Mouse (Mus musculus): ENCODE measurements around the gene Ngdn.
"Not testable (repeated sequence)": the region's sequence is repeated elsewhere in the genome, so short reads cannot be mapped to it uniquely, and the experiment has no call there.

Gene Ngdn

DNA sequence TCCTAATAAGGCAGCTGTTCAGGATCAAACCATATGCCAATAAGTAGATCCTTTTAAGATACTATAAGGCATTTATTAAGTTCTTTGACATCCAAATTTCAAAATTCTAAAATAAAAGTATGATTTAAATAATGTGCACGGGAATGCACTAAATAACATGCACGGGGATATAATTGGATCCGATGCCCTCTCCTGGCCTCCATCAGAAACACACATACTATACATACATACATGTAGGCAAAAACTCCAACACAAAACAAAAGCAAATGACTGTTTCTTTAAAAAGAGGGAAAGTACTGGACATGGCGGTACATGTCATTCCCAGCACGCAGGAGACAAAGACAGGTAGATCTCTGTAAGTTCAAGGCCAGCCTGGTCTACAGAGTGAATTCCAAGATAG lies 15.4 kb upstream of the Ngdn start:
- DNase-seq (ENCODE audit: low spot score): not testable (repeated sequence)

DNA sequence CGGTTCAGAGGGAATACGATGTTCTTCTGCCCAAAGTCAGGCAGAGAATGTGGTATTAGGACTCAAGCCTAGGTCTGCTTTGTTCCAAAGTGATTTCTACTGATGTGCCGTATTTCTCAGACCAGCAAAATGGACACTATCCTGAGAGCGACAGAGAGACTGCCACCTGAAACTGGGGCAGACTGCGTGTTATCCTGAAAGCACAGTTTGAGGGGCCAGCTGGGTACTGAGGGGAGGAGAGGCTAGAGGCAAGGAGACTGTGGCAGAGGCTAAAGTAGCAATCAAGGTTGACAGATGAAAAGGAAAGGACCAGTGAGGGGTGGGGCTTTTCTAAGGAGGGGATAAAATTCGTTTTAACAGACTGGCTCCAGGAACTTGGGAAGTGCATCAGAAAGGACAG lies 14.4 kb upstream of the Ngdn start:
- no peak for DNase-seq (ENCODE audit: low spot score)

DNA sequence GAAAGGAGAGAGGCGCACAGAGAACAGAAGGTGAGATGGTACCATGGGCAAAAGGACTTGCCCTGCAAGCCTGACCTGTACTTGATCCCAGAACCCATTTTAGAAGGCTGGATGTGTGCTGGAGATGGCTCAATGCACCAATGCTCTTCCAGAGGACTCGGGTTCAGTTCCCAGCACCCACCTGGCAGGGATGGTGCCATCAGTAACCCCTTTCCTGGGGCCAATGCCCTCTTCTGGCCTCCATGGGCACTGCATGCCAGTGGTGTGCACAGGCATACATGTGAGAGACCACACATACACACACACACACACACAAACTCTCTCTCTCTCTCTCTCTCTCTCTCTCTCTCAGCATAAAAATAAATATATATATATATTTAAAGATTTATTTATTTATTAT lies 13.8 kb upstream of the Ngdn start:
- DNase-seq (ENCODE audit: low spot score): no peak

DNA sequence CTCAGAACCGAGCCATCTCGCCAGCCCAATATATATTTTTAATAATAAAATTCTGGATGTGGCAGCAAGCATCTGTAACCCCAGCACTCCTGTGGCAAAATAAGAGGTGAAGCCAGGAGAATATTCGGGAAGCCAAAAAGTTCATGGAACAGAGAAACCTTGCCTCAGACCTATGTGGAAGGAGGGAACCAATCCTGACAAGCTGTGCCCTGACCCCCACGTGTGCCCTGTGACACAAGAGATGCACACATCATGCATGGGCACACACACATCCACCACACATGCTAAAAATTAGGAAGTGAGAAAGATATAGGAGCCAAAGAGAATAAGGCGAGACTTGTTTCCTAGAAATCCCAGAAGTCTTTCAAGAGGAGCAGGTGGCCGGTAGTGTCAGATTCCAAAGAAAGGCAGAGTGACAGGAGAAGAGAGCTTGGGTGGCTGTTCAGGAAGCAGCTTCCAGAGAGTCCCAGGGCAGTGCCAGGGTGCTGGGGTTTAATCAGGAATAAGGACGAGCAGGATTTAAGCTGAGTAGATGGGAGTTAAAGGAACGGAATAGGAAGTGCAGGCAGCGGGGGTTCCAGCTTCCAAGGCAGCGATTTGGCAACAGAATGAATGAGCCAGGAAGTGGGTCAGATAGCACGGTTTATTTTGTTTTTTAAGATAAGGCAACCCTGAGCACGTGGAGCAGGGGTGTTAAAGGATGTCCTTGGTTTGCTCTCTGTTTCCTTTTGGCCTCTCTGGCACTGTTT lies 13.1 kb upstream of the Ngdn start:
- no peak for DNase-seq (ENCODE audit: low spot score)

DNA sequence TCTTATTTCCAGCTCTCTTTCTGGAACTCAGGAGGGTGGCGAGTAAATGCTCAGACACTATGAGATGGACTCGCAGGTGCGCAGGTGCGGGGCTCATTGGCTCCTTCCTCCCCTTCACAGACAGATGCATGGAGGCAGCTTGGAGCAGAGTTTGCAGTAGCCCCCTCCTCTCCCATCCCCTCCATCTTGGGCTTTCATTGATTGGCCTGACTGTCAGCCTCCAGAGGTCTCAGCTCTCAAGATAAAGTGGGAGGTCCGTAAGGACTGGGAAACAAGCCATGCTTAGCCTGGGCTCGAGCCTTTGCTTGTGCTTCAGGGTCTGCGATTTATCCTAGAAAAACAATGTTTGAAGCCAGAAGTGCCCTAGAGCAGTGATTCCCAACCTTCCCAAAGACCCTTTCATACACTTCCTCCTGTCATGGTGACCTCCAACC lies 12.6 kb upstream of the Ngdn start:
- no peak for DNase-seq (ENCODE audit: low spot score)

DNA sequence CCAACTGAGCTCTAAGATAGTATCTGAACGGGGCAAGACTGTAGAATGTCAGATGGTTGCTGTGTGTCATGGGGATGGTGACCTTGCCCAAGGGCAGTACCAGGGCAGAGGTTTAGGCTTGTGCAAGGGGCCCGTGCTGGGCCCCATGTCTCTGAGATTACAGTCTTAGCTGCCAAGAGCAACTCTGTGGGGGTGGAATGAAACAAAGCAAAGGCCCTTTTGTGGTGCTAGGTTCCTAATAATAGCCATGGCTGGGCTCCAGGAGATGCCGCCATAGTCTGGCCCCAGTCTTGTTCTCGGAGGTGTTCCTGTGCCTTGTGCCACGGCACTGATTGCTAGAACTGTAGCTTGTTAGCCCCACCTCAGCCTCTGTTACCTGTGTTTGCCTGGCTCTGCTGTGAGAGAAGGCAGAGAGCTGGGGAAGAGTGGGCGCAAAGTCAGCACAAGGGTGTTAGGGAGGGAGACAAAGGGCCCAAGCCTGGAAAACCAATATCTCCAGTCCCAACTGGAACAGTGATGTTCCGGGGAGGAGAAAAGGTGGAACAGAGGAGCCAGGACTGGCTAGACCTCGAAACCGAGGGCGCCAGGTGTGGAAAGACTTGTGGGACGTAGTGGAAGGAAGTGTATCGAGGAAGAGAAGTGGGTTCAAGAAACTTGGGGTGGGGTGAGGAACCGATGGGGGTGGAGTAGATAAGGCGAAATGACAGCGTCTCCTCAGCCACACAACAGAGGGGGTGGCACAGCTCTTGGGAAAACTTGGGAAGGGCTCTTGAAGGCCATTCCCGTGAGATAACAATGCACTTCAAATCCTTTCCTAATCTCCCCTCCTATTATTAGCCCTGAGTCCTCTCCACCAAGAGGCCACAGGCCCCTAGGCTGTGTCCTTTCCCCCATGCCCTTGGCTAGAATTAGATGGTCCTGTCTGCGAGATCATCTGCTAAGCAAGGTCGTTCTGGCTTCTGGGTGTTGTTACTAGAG lies 11.1 kb upstream of the Ngdn start:
- no peak for DNase-seq (ENCODE audit: low spot score)

DNA sequence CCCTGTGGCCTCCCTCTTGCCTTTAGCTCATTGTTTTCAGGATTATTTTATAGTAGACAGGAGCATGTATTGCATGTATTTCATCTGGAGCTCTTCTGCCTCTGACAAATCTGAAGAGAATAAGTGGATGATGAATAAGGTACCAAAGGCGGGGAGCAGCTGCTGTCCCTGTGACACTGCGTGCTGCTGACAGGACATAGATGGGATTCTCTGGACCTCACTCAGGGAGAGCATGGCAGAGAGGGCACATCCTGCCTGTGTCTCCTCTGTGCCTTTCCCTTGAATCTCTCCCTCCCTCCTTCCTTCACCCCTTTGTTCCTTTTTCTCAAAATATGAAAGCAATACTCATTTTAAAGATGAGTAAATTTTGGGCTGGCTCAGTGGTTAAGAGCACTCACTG lies 9.7 kb upstream of the Ngdn start:
- DNase-seq (ENCODE audit: low spot score): no peak

DNA sequence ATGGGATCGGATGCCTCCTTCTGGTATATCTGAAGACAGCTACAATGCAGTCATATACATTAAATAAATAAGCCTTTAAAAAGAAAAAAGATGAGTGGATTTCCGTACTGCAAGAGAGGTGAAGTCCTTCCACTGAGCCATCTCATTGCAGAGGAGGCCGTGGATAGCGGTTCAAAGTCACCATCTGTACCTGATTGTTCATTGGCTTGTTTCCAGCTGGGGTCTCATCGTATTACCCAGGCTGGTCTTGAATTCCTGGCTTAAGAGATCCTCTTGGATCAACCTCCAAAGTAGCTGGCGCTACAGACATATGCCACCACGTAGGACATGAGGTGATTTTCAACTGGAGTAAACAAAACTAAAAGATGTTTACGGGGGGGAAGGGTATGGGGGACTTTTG lies 9.3 kb upstream of the Ngdn start:
- no peak for DNase-seq (ENCODE audit: low spot score)

DNA sequence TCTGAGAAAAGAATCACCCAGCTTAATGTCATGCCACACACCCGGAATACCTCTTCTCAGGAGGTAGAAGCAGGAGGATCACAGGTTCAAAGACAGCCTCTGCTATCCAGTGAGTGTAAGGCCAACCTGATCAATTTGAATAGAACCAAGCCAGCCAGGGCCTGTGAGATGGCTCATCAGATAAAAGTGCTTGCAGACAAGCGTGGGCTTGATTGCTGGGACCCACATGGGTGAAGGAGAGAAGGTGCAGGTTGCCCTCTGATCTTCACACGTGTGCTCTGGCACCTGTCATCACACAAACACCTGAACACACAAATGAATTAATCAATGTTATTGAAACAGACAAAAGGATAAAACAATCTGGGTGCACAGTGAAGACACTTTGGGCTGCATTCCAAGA lies 8.7 kb upstream of the Ngdn start:
- DNase-seq (ENCODE audit: low spot score): no peak

DNA sequence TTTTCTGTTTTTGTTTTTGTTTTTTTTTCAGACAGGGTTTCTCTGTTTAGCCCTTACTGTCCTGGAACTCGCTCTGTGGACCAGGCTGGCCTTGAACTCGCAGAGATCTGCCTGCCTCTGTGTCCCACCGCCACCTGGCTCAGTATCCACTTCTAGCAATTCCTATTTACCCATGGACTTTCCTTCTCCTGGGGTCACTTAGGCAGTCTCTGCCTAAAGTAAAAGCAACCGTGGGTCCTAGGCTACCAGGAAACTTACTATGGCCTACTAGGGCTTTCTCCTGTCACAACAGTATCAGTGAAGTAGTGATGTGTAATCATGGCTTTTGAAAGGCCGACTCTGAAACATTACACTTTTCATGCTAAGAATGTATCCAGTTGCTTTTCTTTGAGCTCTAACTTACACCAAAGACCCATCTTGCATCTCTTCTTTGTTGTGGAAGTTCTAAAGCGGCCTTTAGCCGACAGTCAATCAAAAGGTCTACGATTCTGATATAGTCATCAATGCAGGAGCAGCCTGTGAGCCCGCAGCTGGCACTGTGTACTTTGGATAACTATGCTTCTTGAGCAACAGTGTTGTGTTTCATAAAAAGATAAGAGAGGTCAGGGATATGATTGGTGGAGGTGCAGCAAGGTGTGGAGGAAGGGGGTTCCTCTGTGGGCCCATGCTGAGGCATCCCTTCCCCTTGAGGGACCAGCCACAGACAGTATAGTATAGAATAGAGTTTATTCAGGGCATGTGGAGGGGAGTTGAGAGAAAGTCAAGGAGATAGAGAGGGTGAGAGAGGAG lies 7.9 kb upstream of the Ngdn start:
- DNase-seq (ENCODE audit: low spot score): no peak

DNA sequence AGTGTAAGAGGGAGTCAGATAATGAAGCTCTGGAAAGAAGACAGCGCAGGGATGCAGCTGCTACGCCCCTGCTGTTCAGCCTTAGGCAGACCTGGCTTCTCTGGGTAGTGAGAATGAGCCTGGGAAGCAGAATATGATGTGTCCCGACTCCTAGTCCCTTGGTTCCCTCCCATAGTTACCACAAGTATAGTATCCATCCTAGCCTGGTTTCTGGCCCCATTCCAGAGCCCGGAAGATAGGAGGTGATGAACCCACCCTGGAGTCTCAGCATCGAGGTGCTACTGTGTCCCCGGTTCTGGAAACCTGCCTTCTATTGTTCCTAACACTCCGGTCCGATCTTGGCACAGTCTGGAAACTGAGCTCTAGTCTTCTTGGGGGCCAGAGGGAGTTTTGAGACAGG lies 6.8 kb upstream of the Ngdn start:
- DNase-seq (ENCODE audit: low spot score): no peak

DNA sequence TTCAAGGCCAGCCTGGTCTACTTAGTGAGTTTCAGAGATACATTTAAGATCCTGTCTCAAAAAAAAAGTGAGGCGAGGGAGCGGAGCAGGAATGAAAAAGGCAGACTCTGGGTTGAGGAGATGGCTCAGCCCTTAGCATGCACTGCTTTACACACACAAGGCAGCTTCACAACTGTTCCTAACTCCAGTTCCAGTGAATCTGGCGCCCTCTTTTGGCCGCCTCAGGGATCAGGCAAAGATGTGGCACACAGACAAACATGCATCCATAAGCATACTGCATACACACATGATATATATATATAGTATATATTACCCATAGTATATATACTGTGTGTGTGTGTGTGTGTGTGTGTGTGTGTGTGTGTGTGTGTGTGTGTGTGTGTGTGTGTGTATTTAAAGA lies 4.1 kb upstream of the Ngdn start:
- no peak for DNase-seq (ENCODE audit: low spot score)

DNA sequence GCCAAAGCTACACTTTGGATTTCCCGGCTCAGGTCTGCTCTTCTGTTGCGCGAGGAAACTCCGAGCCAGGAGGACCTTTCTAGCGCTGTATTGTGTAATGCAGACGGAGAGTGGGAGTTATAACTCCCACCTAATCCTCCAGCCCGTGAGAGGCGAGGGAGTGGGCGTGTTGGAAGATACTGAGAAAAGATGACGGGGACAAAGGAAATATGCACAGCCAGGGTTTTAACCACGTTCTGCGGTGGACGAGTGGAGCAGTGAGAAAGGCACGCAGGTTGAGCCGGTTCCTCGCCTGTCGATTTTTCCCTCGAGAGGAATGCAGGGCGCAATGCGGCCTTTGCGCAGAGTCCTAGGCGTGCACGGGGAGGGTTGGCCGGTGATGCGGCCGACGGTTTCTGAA lies 663 bp upstream of the Ngdn start:
- peak; percentile 55 for DNase-seq (ENCODE audit: low spot score)

DNA sequence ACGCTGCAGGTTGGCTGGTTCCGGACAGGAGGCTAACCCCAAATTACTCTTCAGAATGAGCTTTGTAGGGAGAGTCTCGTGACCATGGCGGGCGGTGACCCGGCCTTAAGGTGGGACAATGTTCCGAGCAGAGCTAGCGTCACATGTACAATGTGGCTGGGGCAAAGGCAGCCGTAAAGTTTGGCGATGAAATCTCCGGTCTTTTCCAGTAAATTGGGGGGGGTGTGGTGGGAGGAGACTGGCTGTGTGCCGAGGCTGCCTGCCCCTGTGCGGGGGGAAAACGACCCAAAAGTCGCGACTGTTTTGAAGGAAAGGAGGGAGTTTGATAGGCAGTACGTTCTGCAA lies 485 bp downstream of the Ngdn start:
- no peak for DNase-seq (ENCODE audit: low spot score)

DNA sequence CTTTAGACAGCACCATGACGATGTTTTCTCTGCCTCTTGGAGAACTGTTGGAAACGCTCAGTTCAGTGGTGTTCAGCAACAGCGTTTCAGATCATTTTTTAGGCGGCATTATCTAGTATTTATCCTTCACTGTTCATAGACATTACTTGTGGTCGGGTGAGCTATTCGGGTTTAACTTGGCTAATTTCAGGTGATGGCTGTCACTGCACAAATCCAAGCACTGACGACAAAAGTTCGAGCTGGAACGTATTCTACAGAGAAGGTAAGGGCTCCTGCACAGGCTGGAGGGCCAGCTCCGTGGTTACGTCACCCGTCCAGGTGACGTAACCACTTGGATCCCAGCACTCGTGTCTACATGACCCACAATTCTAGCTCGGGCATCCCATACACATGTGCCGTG lies 1.6 kb downstream of the Ngdn start:
- no peak for DNase-seq (ENCODE audit: low spot score)

DNA sequence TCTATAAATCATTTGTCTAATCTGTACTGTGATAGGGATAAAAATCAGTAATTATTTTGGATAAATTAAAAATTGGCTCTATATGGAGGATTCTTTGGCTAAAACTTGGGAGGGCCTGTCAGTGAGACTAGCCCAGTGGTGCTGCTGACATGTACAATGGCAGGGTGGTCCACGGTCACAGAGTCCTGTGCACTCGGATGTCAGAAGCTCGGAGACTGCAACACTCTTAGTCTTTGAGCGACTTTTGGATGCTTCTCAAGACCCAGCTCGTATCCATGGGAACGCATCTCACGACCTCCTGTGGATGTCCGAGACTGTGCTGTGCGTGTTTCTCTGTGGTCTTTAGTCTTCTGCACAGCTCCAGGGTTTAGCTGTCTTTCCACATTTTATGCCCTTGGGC lies 5.1 kb downstream of the Ngdn start:
- DNase-seq (ENCODE audit: low spot score): no peak

DNA sequence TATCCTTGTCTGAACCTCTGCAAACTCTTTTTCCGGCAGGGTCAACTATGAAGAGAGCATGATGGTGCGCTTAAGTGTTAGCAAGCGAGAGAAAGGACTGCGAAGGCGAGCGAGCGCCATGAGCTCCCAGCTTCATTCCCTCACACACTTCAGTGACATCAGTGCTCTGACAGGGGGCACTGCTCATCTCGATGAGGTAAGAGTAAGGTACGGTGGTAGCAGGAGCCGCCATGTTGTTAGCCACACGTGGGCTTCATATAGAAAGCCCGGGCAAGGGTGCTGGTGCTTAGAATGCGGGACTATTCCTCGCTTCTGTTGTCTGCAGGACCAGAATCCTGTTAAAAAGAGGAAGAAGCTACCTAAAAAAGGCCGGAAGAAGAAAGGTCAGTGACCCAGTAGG lies 7.8 kb downstream of the Ngdn start:
- no peak for DNase-seq (ENCODE audit: low spot score)

DNA sequence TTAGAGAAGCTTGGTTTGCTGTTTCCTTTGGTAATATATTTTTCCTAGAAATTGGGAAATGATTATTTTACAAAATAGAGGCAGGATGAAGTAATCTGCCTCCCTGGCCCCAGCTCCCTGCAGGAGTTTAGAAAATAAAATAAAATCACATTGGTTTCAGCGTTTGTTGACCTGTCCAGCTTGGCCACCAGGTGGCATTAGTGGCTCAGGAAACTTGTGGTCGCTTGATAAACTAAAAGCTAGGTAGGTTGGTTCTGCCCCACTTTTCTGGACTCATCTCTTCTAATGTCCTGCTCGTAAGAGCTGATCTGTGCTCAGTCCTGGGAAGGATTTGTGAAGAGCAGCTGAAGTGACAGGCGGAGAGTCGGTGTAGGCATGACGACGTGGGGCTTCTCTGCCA lies 9.0 kb downstream of the Ngdn start:
- no peak for DNase-seq (ENCODE audit: low spot score)

DNA sequence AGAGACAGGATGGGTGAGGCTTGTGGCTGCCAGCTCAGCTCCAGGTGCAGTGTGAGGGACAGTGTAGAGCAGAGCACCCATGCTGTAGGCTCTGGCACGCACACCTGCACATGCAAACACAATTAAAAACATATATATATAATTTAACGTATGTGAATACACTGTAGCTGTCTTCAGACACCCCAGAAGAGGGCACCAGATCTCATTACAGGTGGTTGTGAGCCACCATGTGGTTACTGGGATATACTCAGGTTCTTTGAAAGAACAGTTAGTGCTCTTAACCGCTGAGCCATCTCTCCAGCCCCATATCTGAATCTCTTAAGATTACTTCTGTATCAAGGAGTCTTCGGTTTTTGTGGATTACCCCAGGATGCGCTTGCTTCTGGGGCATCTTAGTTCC lies 10.3 kb downstream of the Ngdn start:
- DNase-seq (ENCODE audit: low spot score): no peak

DNA sequence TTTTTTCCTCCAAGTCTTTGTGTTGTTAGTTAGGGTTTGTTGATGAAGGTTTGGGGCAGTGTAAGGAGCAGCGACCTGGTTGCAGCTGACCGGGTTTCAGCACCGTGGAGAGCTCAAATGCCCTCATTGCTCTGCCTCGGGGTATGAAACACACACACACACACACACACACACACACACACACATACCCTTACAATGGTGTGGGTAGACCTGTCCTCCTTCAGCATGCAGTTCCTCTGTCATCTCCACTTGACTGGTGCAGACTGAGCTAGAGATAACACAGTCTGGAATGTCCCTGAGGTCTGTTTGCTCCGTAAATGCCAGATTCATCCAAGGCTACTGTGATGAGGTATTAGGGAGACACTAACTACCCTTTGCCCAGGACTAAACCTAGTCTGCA lies 12.0 kb downstream of the Ngdn start:
- no peak for DNase-seq (ENCODE audit: low spot score)

DNA sequence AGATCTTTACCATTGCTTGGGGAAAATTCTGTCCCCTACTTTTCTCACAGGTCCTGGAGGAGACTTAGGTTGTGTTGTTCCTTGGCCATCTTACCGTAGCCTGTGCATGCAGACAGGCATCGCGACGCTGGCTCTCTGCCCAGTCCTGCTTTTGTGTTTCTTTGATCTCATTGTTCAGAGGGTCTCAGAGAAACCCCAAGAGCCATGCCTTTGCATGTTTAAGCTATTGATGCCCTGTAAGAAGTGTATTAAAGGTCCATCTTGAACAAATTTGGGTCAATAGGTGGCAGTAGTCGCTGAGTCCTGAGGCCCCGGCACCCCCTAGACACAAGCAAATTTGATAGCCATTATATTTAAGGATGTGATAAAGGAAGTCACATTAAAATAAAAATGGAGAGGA lies 12.4 kb downstream of the Ngdn start:
- DNase-seq (ENCODE audit: low spot score): no peak

DNA sequence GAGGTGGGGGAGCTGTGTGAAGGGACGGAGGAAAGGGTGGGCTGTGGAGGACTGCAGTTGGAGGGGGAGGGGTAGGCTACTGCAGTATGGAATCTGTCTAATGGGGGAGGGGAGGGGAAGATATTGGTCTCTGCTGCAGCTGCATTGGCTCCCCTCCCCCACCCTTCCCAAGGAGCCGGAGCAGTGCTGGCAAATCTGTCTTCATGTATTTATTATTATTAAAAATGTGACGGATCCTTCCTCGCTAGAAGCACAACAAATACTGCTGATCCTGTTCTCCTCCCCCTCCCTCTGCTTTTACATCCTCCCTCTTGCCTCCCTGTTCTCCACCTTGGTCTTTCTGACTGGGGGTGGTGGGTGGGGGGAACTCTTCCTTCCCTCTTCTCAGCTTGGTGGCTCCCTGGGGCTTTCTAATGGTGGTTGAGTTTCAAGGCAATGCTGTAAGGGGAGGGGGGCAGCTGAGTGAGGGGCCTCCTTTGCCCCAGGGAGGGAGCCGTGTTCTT lies 13.1 kb downstream of the Ngdn start:
- no peak for DNase-seq (ENCODE audit: low spot score)
